Mouse (Mus musculus): Measurements from ENCODE around the gene Pip5kl1.

GRCm38 (mm10) chr2:32556019-32556418 lies 18.6 kb upstream of the Pip5kl1 start:
- TF ChIP-seq CTCF (IDR thresholded peaks at IDR 0.05; ENCODE audit: low read depth, low read length) (no peak), POLR2A (IDR thresholded peaks at IDR 0.05; ENCODE audit: insufficient read depth, low read length) (no peak), EP300 (IDR thresholded peaks at IDR 0.05; ENCODE audit: insufficient read depth, low read depth, low read length) (no peak)

All from ES-Bruce4 (cell line).